In genomic region chr6:128122127-128122526, GRCm38 (mm10) we compare ENCODE assay signal across 9 mouse cellular contexts. TPM values are rescaled to one million over a fixed set of nuclear protein-coding genes. Genes with fewer than 3 reads are reported as not detected.
DNase-seq lines count a peak whose midpoint lies in the region; ATAC-seq and TF ChIP-seq lines count a peak whose summit lies in the region.
"Had no signal": no experiment of that assay in that cellular context is flagged by ENCODE, and none has a peak within 500 bp of the region (broad histone marks: within the 10 kb centered on the region; RNA-seq: fewer than 3 reads in every experiment).

No protein-coding gene starts in this region.

- no peaks in the 10 kb centered on the region for H3K27me3 ChIP-seq in intestine, embryonic 14.5 days (replicated peaks; ENCODE audit: control insufficient read depth, insufficient read depth, low read length)
- H3K27me3 ChIP-seq in intestine, postnatal 0 days (replicated peaks; ENCODE audit: control insufficient read depth, insufficient read depth, low read length) = no peaks in the 10 kb centered on the region
- no peaks in the 10 kb centered on the region for H3K27me3 ChIP-seq in intestine, embryonic 15.5 days (replicated peaks)
- H3K27me3 ChIP-seq in forebrain, embryonic 16.5 days (replicated peaks; ENCODE audit: control insufficient read depth, insufficient read depth, low read length) = no peaks in the 10 kb centered on the region
- H3K27me3 ChIP-seq: forebrain, embryonic 15.5 days had no signal

- no peak overlapping the region for H3K4me2 ChIP-seq in intestine, embryonic 14.5 days (ENCODE audit: low read length)
- H3K4me2 ChIP-seq in intestine, postnatal 0 days (replicated peaks; ENCODE audit: low read depth) = no peak overlapping the region
- no peak overlapping the region for H3K4me2 ChIP-seq in intestine, embryonic 15.5 days (replicated peaks)
- H3K4me2 ChIP-seq in forebrain, embryonic 16.5 days (ENCODE audit: low read length) = no peak overlapping the region
- H3K4me2 ChIP-seq: forebrain, embryonic 15.5 days had no signal

- no peak for TF ChIP-seq CTCF in intestine, postnatal 0 days (IDR thresholded peaks at IDR 0.05; ENCODE audit: low read depth)

- no peak for ATAC-seq in intestine, embryonic 14.5 days (replicated peaks; ENCODE audit: low FRiP score, low TSS enrichment, low read depth)
- no peak for ATAC-seq in intestine, postnatal 0 days
- ATAC-seq in intestine, embryonic 15.5 days = peak; percentile 32; the same call in 1 of the 2 replicates
- ATAC-seq in forebrain, embryonic 16.5 days = no peak
- ATAC-seq: forebrain, embryonic 15.5 days had no signal

- H3K9me3 ChIP-seq in intestine, embryonic 14.5 days (ENCODE audit: control insufficient read depth, low read length) = no peaks in the 10 kb centered on the region
- no peaks in the 10 kb centered on the region for H3K9me3 ChIP-seq in intestine, postnatal 0 days (ENCODE audit: control insufficient read depth)
- no peaks in the 10 kb centered on the region for H3K9me3 ChIP-seq in intestine, embryonic 15.5 days
- no peaks in the 10 kb centered on the region for H3K9me3 ChIP-seq in forebrain, embryonic 16.5 days (ENCODE audit: control insufficient read depth, low read length)
- H3K9me3 ChIP-seq: forebrain, embryonic 15.5 days had no signal

- WGBS in intestine, embryonic 14.5 days = 16% methylated on average over 5 of the region's 5 CpGs
- WGBS in intestine, postnatal 0 days = 58% methylated on average over 5 of the region's 5 CpGs
- whole genome bisulfite sequencing in intestine, embryonic 15.5 days = 33% methylated on average over 5 of the region's 5 CpGs
- WGBS in forebrain, embryonic 16.5 days = 79% methylated on average over 5 of the region's 5 CpGs

- no peak overlapping the region for H3K9ac ChIP-seq in intestine, embryonic 14.5 days (ENCODE audit: low read length)
- H3K9ac ChIP-seq in intestine, postnatal 0 days (ENCODE audit: low read depth, low read length) = no peak overlapping the region
- no peak overlapping the region for H3K9ac ChIP-seq in intestine, embryonic 15.5 days
- no peak overlapping the region for H3K9ac ChIP-seq in forebrain, embryonic 16.5 days (replicated peaks; ENCODE audit: low read depth, low read length)
- H3K9ac ChIP-seq: forebrain, embryonic 15.5 days had no signal

- H3K36me3 ChIP-seq in intestine, embryonic 14.5 days (ENCODE audit: control insufficient read depth, insufficient read depth, low read length) = 0 out of 2 replicates have a peak, but pooled peaks cover 3% of the 10 kb centered on the region
- no peaks in the 10 kb centered on the region for H3K36me3 ChIP-seq in intestine, postnatal 0 days (ENCODE audit: control insufficient read depth, insufficient read depth)
- no peaks in the 10 kb centered on the region for H3K36me3 ChIP-seq in intestine, embryonic 15.5 days
- H3K36me3 ChIP-seq in forebrain, embryonic 16.5 days (ENCODE audit: control insufficient read depth, insufficient read depth) = no peaks in the 10 kb centered on the region
- H3K36me3 ChIP-seq: forebrain, embryonic 15.5 days had no signal

- no peak overlapping the region for H3K4me3 ChIP-seq in intestine, embryonic 14.5 days (ENCODE audit: low read depth, low read length)
- H3K4me3 ChIP-seq in intestine, postnatal 0 days (ENCODE audit: low read depth, low read length) = no peak overlapping the region
- no peak overlapping the region for H3K4me3 ChIP-seq in intestine, embryonic 15.5 days (replicated peaks)
- no peak overlapping the region for H3K4me3 ChIP-seq in forebrain, embryonic 16.5 days (replicated peaks; ENCODE audit: low read length)
- H3K4me3 ChIP-seq: forebrain, embryonic 15.5 days had no signal

- DNase-seq in intestine, embryonic 14.5 days (ENCODE audit: low spot score) = no peak
- DNase-seq in 3134 (ENCODE audit: extremely low read depth, insufficient read length, low spot score) (peak; percentile 57), 3T3-L1 (ENCODE audit: low read depth, low spot score) (peak; percentile 74)
- DNase-seq in urinary bladder, adult 2 months (ENCODE audit: low spot score) = no peak
- DNase-seq: cerebellum, adult 2 months had no signal

- peak overlapping the region; percentile 74 for H3K27ac ChIP-seq in intestine, embryonic 14.5 days (ENCODE audit: low read depth)
- no peak overlapping the region for H3K27ac ChIP-seq in intestine, postnatal 0 days (ENCODE audit: low read depth, low read length)
- peak overlapping the region; percentile 65 for H3K27ac ChIP-seq in intestine, embryonic 15.5 days
- H3K27ac ChIP-seq in forebrain, embryonic 16.5 days (ENCODE audit: low read length) = no peak overlapping the region
- H3K27ac ChIP-seq: forebrain, embryonic 15.5 days had no signal

- peaks cover 30% of the 10 kb centered on the region for H3K4me1 ChIP-seq in intestine, embryonic 14.5 days (replicated peaks; ENCODE audit: control insufficient read depth, insufficient read depth, low read length)
- 0 out of 2 replicates have a peak, but pooled peaks cover 5% of the 10 kb centered on the region for H3K4me1 ChIP-seq in intestine, postnatal 0 days (replicated peaks; ENCODE audit: control insufficient read depth, insufficient read depth, low read length)
- peaks cover 24% of the 10 kb centered on the region for H3K4me1 ChIP-seq in intestine, embryonic 15.5 days (replicated peaks)
- peaks cover 4% of the 10 kb centered on the region; the same call in 1 of the 2 replicates for H3K4me1 ChIP-seq in forebrain, embryonic 16.5 days (replicated peaks; ENCODE audit: control insufficient read depth, insufficient read depth, low read length)

RNA-seq across cellular contexts. Expression of gene Tspan9, which starts 21.3 kb away (rescaled TPM):
- polyA plus RNA-seq in intestine, embryonic 14.5 days (2014; fragmentation: Nextera tagmentation; extraction: Ambion mirVana) = 110 and 113 TPM in 2 replicates
- 49.8 and 55.5 TPM in 2 replicates for polyA plus RNA-seq in intestine, postnatal 0 days (2015; fragmentation: Nextera tagmentation; extraction: Ambion mirVana)
- 92.3 and 102 TPM in 2 replicates for polyA plus RNA-seq in intestine, embryonic 15.5 days (2015; fragmentation: Nextera tagmentation; extraction: Ambion mirVana)
- polyA plus RNA-seq in urinary bladder, adult 2 months (2012; rRNA removed) = 112 and 128 TPM in 2 replicates
- polyA plus RNA-seq in forebrain, embryonic 16.5 days (2015; fragmentation: Nextera tagmentation; extraction: Ambion mirVana) = 56.6 and 57.4 TPM in 2 replicates

Comparison
In these comparisons a context has a peak if more than half of its experiments do, and no peak if none do; other contexts are left out.
1. H3K27ac ChIP-seq: peak in intestine, embryonic 14.5 days (single experiment) and intestine, embryonic 15.5 days (single experiment); none in intestine, postnatal 0 days (single experiment) and forebrain, embryonic 16.5 days (single experiment).
2. DNase-seq: peak in 3134 (single experiment) and 3T3-L1 (single experiment); none in intestine, embryonic 14.5 days (single experiment) and urinary bladder, adult 2 months (single experiment).